Mouse (Mus musculus) liver, embryonic 14.5 days (tissue): Measurements from ENCODE around the gene Znhit1. TPM values are rescaled to one million over a fixed set of nuclear protein-coding genes. Genes with fewer than 3 reads are reported as not detected.
"Not testable (repeated sequence)": the region's sequence is repeated elsewhere in the genome, so short reads cannot be mapped to it uniquely, and the experiment has no call there.

Source experiments
- ATAC-seq: fragments of 200-750 bp; cut with Nextera tagmentation; 2 replicates; pipeline ENCODE4 v1.8.0; 2017; ENCODE audit warnings: moderate number of reproducible peaks, mild to moderate bottlenecking, moderate library complexity; ENCODE audit not compliant: insufficient read depth
- DNase-seq, 3 experiments: peaks; one replicate each; pipeline ENCODE4 v3.0.0-alpha.2; 2012 to 2013; ENCODE audit warnings: low read depth in 3 of 3, low spot score in 3 of 3
- H3K27ac ChIP-seq: fragments of 300-500 bp; sonication (generic); 2 replicates; pipeline ENCODE4 v1.5.1; 2014; ENCODE audit warnings: moderate library complexity, mild to moderate bottlenecking, control low read depth, inconsistent platforms
- H3K27me3 ChIP-seq: fragments of 300-500 bp; sonication (generic); 2 replicates; pipeline ENCODE4 v1.6.1; 2014; ENCODE audit warnings: mild to moderate bottlenecking, low read length, moderate library complexity; ENCODE audit not compliant: control insufficient read depth, insufficient read depth
- H3K36me3 ChIP-seq: fragments of 300-500 bp; sonication (generic); replicated peaks from 2 replicates; pipeline ENCODE4 v1.6.1; 2014; ENCODE audit warnings: low read depth; ENCODE audit not compliant: control insufficient read depth, insufficient read depth
- H3K4me1 ChIP-seq, 2 experiments: fragments of 200-500 bp in 1 of 2; fragments of 300-500 bp in 1 of 2; sonication (generic) in 1 of 2; replicated peaks; 2 replicates each; pipeline ENCODE4 v1.6.1; 2012 to 2014; ENCODE audit warnings: antibody characterized with exemption in 1 of 2, inconsistent platforms in 1 of 2, low read length in 1 of 2; ENCODE audit not compliant: control insufficient read depth in 2 of 2, insufficient read depth in 2 of 2
- H3K4me2 ChIP-seq: fragments of 300-500 bp; sonication (generic); 2 replicates; pipeline ENCODE4 v1.6.1; 2014; ENCODE audit warnings: low read depth, mild to moderate bottlenecking, control low read depth, moderate library complexity
- H3K4me3 ChIP-seq, 2 experiments: fragments of 200-500 bp in 1 of 2; fragments of 300-500 bp in 1 of 2; sonication (generic) in 1 of 2; 2 replicates each; pipeline ENCODE4 v1.5.1; 2012 to 2014; ENCODE audit warnings: low read depth in 2 of 2, low read length in 2 of 2, mild to moderate bottlenecking in 2 of 2, control low read depth in 1 of 2, inconsistent platforms in 1 of 2, moderate library complexity in 1 of 2; ENCODE audit not compliant: insufficient read depth in 1 of 2
- H3K9ac ChIP-seq: fragments of 300-500 bp; sonication (generic); replicated peaks from 2 replicates; pipeline ENCODE4 v1.6.1; 2014; ENCODE audit warnings: mild to moderate bottlenecking, control low read depth, moderate library complexity
- H3K9me3 ChIP-seq: fragments of 300-500 bp; sonication (generic); 2 replicates; pipeline ENCODE4 v1.6.1; 2016; ENCODE audit warnings: low read length, mixed read lengths; ENCODE audit not compliant: control insufficient read depth
- CTCF ChIP-seq: IDR thresholded peaks from 2 replicates; pipeline ENCODE4 v1.5.1; 2016; ENCODE audit warnings: antibody characterized with exemption, low read depth, control low read depth
- EP300 ChIP-seq: IDR thresholded peaks from 2 replicates; pipeline ENCODE4 v1.6.1; 2016; ENCODE audit warnings: antibody characterized with exemption, low read depth
- WGBS: fragments of 180-500 bp; shearing (Covaris S2); extraction: QIAGEN DNeasy Blood & Tissue Kit; methylation state at CpG from one replicate; pipeline ENCODE4 v1.1.7; 2014; ENCODE audit not compliant: insufficient replicate concordance; 5-methylcytosine and 5-hydroxymethylcytosine counted together
- polyA plus RNA-seq, 2 experiments: library from polyadenylated mRNA; depleted of rRNA in 1 of 2; stranded (reverse) in 1 of 2; unstranded in 1 of 2; fragments of >200 nt; fragmentation: Nextera tagmentation in 1 of 2; extraction: Ambion mirVana in 1 of 2; gene quantifications; 2 replicates each; pipeline versions ENCODE4 v1.2.1 to v1.2.3; 2012 to 2014

The Znhit1 gene
- polyA plus RNA-seq, 2 experiments, result 29.3 to 46.2 TPM

- ATAC-seq (no peak), DNase-seq (no peak)
- H3K9ac ChIP-seq, result no peak overlapping the region
- H3K27ac ChIP-seq, result no peak overlapping the region
- H3K27me3 ChIP-seq, result no peaks in the 10 kb centered on the region
- no peaks in the 10 kb centered on the region for H3K36me3 ChIP-seq
- H3K4me3 ChIP-seq, result no peak overlapping the region
- TF ChIP-seq CTCF (no peak), EP300 (no peak)
- 0 out of 4 replicates have a peak, but pooled peaks cover 0 to 4% of the 10 kb centered on the region in 2 experiments for H3K4me1 ChIP-seq
- H3K9me3 ChIP-seq, result no peaks in the 10 kb centered on the region
- H3K4me2 ChIP-seq, result no peak overlapping the region
Measured at GRCm38 (mm10) chr5:136947874-136948273, 39.9 kb downstream of the Znhit1 start.

DNA sequence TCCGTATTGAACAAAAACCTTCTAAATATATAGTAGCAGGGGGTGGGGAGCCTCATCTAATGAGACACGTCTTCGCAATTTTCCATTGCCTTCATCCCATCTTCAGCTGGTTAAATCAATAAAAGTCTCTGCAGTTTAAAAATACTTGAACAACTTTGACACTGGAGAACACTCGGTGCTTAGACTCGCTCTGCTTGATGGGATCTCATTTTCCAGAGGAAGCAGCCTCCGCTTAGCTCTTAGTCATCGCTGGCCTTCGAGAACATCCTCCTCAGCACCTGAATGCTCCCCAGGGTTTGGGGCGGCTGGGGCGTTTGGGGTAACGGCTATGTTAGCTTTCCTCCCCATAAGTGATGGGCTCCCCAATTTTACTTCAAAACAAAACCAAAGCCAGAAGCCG, 42.7 kb downstream of the Znhit1 start:
- Histone ChIP-seq H3K9me3 (no peaks in the 10 kb centered on the region), H3K4me1 (0 out of 4 replicates have a peak, but pooled peaks cover 0 to 2% of the 10 kb centered on the region in 2 experiments), H3K4me3 (no peak overlapping the region), H3K9ac (no peak overlapping the region), H3K27ac (no peak overlapping the region), H3K4me2 (no peak overlapping the region), H3K36me3 (no peaks in the 10 kb centered on the region), H3K27me3 (no peaks in the 10 kb centered on the region)
- TF ChIP-seq CTCF (no peak), EP300 (no peak)
- ATAC-seq, result no peak
- 58% methylated on average over 12 of the region's 12 CpGs for WGBS
- no peak for DNase-seq

- DNase-seq (no peak), ATAC-seq (no peak)
- Histone ChIP-seq H3K27me3 (no peaks in the 10 kb centered on the region), H3K4me1 (no peaks in the 10 kb centered on the region), H3K4me3 (no peak overlapping the region), H3K36me3 (no peaks in the 10 kb centered on the region), H3K4me2 (no peak overlapping the region), H3K9me3 (no peaks in the 10 kb centered on the region), H3K9ac (no peak overlapping the region), H3K27ac (no peak overlapping the region)
- 62% methylated on average over 2 of the region's 2 CpGs for WGBS
- no peak for TF ChIP-seq CTCF
- TF ChIP-seq EP300, result no peak
Measured at GRCm38 (mm10) chr5:136943382-136943781, 44.4 kb downstream of the Znhit1 start.

DNA sequence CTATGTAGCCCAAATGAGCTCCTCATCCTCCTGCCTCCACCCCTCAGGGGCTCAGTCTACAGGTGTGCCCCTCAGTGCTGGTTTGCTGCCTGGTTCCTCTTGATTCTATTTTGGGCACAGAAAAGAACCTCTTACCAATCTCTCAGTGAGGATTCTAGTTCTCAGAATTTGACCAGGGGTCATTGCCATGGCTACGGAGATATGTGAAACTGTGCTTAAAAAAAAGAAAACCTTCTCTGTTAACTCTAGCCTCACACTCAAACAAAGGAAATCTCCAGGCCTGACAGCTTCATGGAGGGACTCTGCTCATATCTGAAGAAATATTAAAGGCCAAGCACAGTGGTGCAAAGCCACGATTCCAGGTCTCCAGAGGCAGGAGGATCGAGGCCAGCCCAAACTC, 45.0 kb downstream of the Znhit1 start:
- WGBS, result 54% methylated on average over 3 of the region's 3 CpGs

GRCm38 (mm10) chr5:136940845-136941560, 46.8 kb downstream of the Znhit1 start:
- WGBS, result 65% methylated on average over 12 of the region's 12 CpGs
- DNase-seq (no peak), ATAC-seq (no peak)
- Histone ChIP-seq H3K27me3 (no peaks in the 10 kb centered on the region), H3K9me3 (no peaks in the 10 kb centered on the region), H3K4me2 (no peak overlapping the region), H3K36me3 (no peaks in the 10 kb centered on the region), H3K27ac (no peak overlapping the region), H3K4me3 (no peak overlapping the region), H3K9ac (no peak overlapping the region), H3K4me1 (no peaks in the 10 kb centered on the region)
- TF ChIP-seq CTCF (no peak), EP300 (no peak)

More for the DNA sequence above, 45.0 kb downstream of the Znhit1 start:
- TF ChIP-seq CTCF (no peak), EP300 (no peak)
- ATAC-seq (no peak), DNase-seq (no peak)
- Histone ChIP-seq H3K4me3 (no peak overlapping the region), H3K4me2 (no peak overlapping the region), H3K9ac (no peak overlapping the region), H3K36me3 (no peaks in the 10 kb centered on the region), H3K9me3 (no peaks in the 10 kb centered on the region), H3K4me1 (no peaks in the 10 kb centered on the region), H3K27me3 (no peaks in the 10 kb centered on the region), H3K27ac (no peak overlapping the region)

DNA sequence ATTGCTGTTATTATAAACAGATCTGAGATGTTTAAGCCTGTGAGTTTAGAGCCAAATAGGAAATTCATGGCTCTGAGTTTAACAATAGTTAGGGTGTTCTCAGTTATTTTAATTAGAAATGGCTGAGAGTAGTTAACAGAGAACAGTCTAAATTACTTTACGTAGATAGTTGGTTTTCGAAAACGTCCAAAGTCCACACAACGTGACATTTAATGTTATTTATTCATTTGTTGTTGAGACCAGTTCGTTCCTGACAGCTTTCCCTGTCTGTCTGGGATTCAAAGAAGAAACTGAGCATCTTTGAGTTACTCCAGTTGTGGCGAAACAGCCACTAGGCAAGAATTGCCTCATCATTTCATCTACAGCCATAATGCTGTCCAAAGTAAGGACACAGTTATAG, 47.8 kb downstream of the Znhit1 start:
- WGBS, result 70% methylated on average over 6 of the region's 6 CpGs
- not testable (repeated sequence) for H3K4me3 ChIP-seq, H3K4me1 ChIP-seq, H3K9me3 ChIP-seq, H3K4me2 ChIP-seq, H3K9ac ChIP-seq, H3K36me3 ChIP-seq, H3K27me3 ChIP-seq, DNase-seq, H3K27ac ChIP-seq, ATAC-seq
